ENCODE assay signal across 8 mouse cellular contexts in the genomic region with DNA sequence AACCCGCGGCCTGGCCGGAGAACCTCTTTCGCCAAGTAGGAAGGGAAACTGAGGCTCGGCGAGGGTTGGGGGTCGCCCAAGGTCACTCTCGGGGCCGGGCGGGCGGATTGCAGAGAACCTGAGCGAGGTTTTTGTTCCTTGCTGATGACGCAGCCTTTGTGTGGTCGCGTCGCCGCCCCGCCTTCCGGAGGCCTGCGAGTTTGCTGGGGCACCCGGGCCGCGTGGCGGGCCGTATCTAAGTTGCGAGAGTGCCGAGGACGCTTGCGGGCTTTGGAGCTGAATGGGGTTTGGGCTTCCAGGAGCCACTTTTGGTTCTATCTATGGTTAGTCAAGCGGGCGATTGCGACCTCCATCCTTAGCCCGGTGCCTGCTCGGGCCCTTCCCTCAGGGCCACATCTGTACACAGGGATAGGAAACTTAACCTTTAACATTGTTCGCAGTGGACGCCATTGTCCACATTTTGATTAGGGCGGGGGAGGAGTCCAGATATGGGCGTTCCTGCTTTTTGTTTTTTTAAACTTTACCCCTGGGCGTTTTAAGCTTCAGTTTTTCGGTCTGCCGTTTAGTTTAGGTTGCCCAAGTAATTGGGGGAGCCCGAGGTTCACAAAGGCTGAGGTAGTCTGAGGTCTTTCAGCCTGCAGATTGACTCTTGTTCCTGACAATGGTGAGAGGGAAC. TPM values are rescaled to one million over a fixed set of nuclear protein-coding genes. Genes with fewer than 3 reads are reported as not detected.
DNase-seq lines count a peak whose midpoint lies in the region; ATAC-seq lines count a peak whose summit lies in the region.

No protein-coding gene starts in this region.

- ATAC-seq in forebrain, embryonic 16.5 days, result peak; percentile 20; the same call in 1 of the 2 replicates
- no peak for ATAC-seq in hindbrain, embryonic 14.5 days (ENCODE audit: low FRiP score)

- H3K9me3 ChIP-seq in forebrain, embryonic 16.5 days (ENCODE audit: control insufficient read depth, low read length), result no peaks in the 10 kb centered on the region
- no peaks in the 10 kb centered on the region for H3K9me3 ChIP-seq in hindbrain, embryonic 14.5 days (ENCODE audit: control insufficient read depth, low read length)

- intact Hi-C loops in left cerebral cortex, postnatal 4 days (cut with DNase I), result no loop called here

- under 1% methylated on average over 42 of the region's 42 CpGs for WGBS in forebrain, embryonic 16.5 days
- WGBS in hindbrain, embryonic 14.5 days, result 1% methylated on average over 42 of the region's 42 CpGs

- H3K36me3 ChIP-seq in forebrain, embryonic 16.5 days (ENCODE audit: control insufficient read depth, insufficient read depth), result 0 out of 2 replicates have a peak, but pooled peaks cover 2% of the 10 kb centered on the region
- H3K36me3 ChIP-seq in hindbrain, embryonic 14.5 days (replicated peaks; ENCODE audit: control insufficient read depth, insufficient read depth), result no peaks in the 10 kb centered on the region

- H3K27ac ChIP-seq in forebrain, embryonic 16.5 days (ENCODE audit: low read length), result peak overlapping the region; percentile 87
- H3K27ac ChIP-seq in hindbrain, embryonic 14.5 days, result peak overlapping the region; percentile 89

- peak overlapping the region; percentile 60 for H3K4me3 ChIP-seq in forebrain, embryonic 16.5 days (replicated peaks; ENCODE audit: low read length)
- H3K4me3 ChIP-seq in hindbrain, embryonic 14.5 days (replicated peaks; ENCODE audit: low read length), result peak overlapping the region; percentile 99

- peaks cover 18% of the 10 kb centered on the region for H3K4me1 ChIP-seq in forebrain, embryonic 16.5 days (replicated peaks; ENCODE audit: control insufficient read depth, insufficient read depth, low read length)
- peaks cover 18% of the 10 kb centered on the region for H3K4me1 ChIP-seq in hindbrain, embryonic 14.5 days (replicated peaks; ENCODE audit: control insufficient read depth, insufficient read depth, low read length)

- no peaks in the 10 kb centered on the region for H3K27me3 ChIP-seq in forebrain, embryonic 16.5 days (replicated peaks; ENCODE audit: control insufficient read depth, insufficient read depth, low read length)
- no peaks in the 10 kb centered on the region for H3K27me3 ChIP-seq in hindbrain, embryonic 14.5 days (ENCODE audit: control insufficient read depth, insufficient read depth, low read length)

- H3K4me2 ChIP-seq in forebrain, embryonic 16.5 days (ENCODE audit: low read length), result peak overlapping the region; percentile 88
- H3K4me2 ChIP-seq in hindbrain, embryonic 14.5 days (replicated peaks), result peak overlapping the region; percentile 91

- H3K9ac ChIP-seq in forebrain, embryonic 16.5 days (replicated peaks; ENCODE audit: low read depth, low read length), result peak overlapping the region; percentile 67
- H3K9ac ChIP-seq in hindbrain, embryonic 14.5 days, result peak overlapping the region; percentile 99

- DNase-seq in Muller cell, postnatal 12 days (ENCODE audit: inconsistent ontology term), result peak; percentile 85
- peak; percentile 56 for DNase-seq in c-Kit-positive CD71-negative TER-119-negative erythroid progenitor cells, embryonic 14.5 days (ENCODE audit: low read depth)
- DNase-seq in hindbrain, embryonic 14.5 days (ENCODE audit: low spot score), result peak; percentile 52
- DNase-seq in left cerebral cortex, postnatal 4 days, result peak; percentile 43
- peak; percentile 83 for DNase-seq in mesoderm, embryonic 11.5 days (ENCODE audit: low read depth, low spot score)
- DNase-seq in right cerebral cortex, postnatal 36 days (ENCODE audit: low spot score in 2 of 2), result peak; percentile 22 to 33
- DNase-seq in urinary bladder, postnatal 36 days (ENCODE audit: low spot score in 2 of 2), result peak; percentile 44 to 58

RNA-seq across cellular contexts. Expression of gene Rnf4, which starts 0.8 kb away (rescaled TPM):
- 150 and 153 TPM in 2 replicates for polyA plus RNA-seq in forebrain, embryonic 16.5 days (2015; fragmentation: Nextera tagmentation; extraction: Ambion mirVana)
- 139 and 147 TPM in 2 replicates for polyA plus RNA-seq in hindbrain, embryonic 14.5 days (2014; fragmentation: Nextera tagmentation; extraction: Ambion mirVana)
- 100 to 1,000 TPM; 102 to 103 TPM for total RNA-seq in left cerebral cortex, postnatal 4 days (2021)

RNA-seq across cellular contexts. Expression of gene Fam193a, which starts 32.8 kb away (rescaled TPM):
- polyA plus RNA-seq in forebrain, embryonic 16.5 days (2015; fragmentation: Nextera tagmentation; extraction: Ambion mirVana), result 16.3 and 17.1 TPM in 2 replicates
- 18.0 and 19.2 TPM in 2 replicates for polyA plus RNA-seq in hindbrain, embryonic 14.5 days (2014; fragmentation: Nextera tagmentation; extraction: Ambion mirVana)
- total RNA-seq in left cerebral cortex, postnatal 4 days (2021), result 10 to 100 TPM; 62.9 to 63.4 TPM

RNA-seq across cellular contexts. Expression of gene Cfap99, which starts 48.5 kb away (rescaled TPM):
- 0.26 TPM in 1 of 2 replicates, not detected in the other for polyA plus RNA-seq in forebrain, embryonic 16.5 days (2015; fragmentation: Nextera tagmentation; extraction: Ambion mirVana)
- polyA plus RNA-seq in hindbrain, embryonic 14.5 days (2014; fragmentation: Nextera tagmentation; extraction: Ambion mirVana), result 0.09 and 0.15 TPM in 2 replicates
- under 1 TPM; 0.30 to 0.38 TPM for total RNA-seq in left cerebral cortex, postnatal 4 days (2021)

RNA-seq across cellular contexts. Expression of gene Zfyve28, which starts 48.7 kb away (rescaled TPM):
- polyA plus RNA-seq in forebrain, embryonic 16.5 days (2015; fragmentation: Nextera tagmentation; extraction: Ambion mirVana), result 4.4 and 5.2 TPM in 2 replicates
- 3.8 and 4.6 TPM in 2 replicates for polyA plus RNA-seq in hindbrain, embryonic 14.5 days (2014; fragmentation: Nextera tagmentation; extraction: Ambion mirVana)
- total RNA-seq in left cerebral cortex, postnatal 4 days (2021), result 10 to 100 TPM; 18.7 to 19.9 TPM

Comparison
In these comparisons a context has a peak if more than half of its experiments do, and no peak if none do; other contexts are left out.
1. DNase-seq: peak in every context shown above with its lines; median percentile 85 in Muller cell, postnatal 12 days; 83 in mesoderm, embryonic 11.5 days; 56 in c-Kit-positive CD71-negative TER-119-negative erythroid progenitor cells, embryonic 14.5 days; 52 in hindbrain, embryonic 14.5 days; 51 in urinary bladder, postnatal 36 days; 43 in left cerebral cortex, postnatal 4 days; 28 in right cerebral cortex, postnatal 36 days.